Mouse (Mus musculus): ENCODE results near the gene Mcpt8. TPM values are rescaled to one million over a fixed set of nuclear protein-coding genes. Genes with fewer than 3 reads are reported as not detected.
"Not testable (repeated sequence)": the region's sequence is repeated elsewhere in the genome, so short reads cannot be mapped to it uniquely, and the experiment has no call there.

Gene Mcpt8
- total RNA-seq (2021): not detected
- long read RNA-seq, experiment 1: 0 reads
- long read RNA-seq, experiment 2: 0 reads

- no peak for DNase-seq (ENCODE audit: low spot score in 2 of 2)
These were observed at the start of gene Mcpt8 for GRCm38 (mm10) chr14:56085167-56085566. TSS of gene Mcpt8 (minus strand) at chr14:56085273.

GRCm38 (mm10) chr14:56133675-56134074 is 48.6 kb upstream of the Mcpt8 start:
- DNase-seq (ENCODE audit: low spot score in 2 of 2): not testable (repeated sequence)

GRCm38 (mm10) chr14:56132508-56132907 is 47.4 kb upstream of the Mcpt8 start, which contains the start of gene Gzmd:
TSS of gene Gzmd (minus strand) at chr14:56132608.
- DNase-seq (ENCODE audit: low spot score in 2 of 2): not testable (repeated sequence)

GRCm38 (mm10) chr14:56128341-56128740 is 43.3 kb upstream of the Mcpt8 start:
- no peak for DNase-seq (ENCODE audit: low spot score in 2 of 2)

GRCm38 (mm10) chr14:56123516-56123915 is 38.4 kb upstream of the Mcpt8 start:
- DNase-seq (ENCODE audit: low spot score in 2 of 2): no peak

- no peak for DNase-seq (ENCODE audit: low spot score in 2 of 2)
These were observed 35.5 kb upstream of the Mcpt8 start, which contains the start of gene Gzme for GRCm38 (mm10) chr14:56120525-56120924. TSS of gene Gzme (minus strand) at chr14:56120625.

GRCm38 (mm10) chr14:56115531-56116310 is 30.6 kb upstream of the Mcpt8 start:
- not testable (repeated sequence) for DNase-seq (ENCODE audit: low spot score in 2 of 2)

GRCm38 (mm10) chr14:56105447-56106180 is 20.5 kb upstream of the Mcpt8 start:
- DNase-seq (ENCODE audit: low spot score in 2 of 2): no peak

- DNase-seq (ENCODE audit: low spot score in 2 of 2): no peak
These were observed 19.9 kb upstream of the Mcpt8 start for GRCm38 (mm10) chr14:56105016-56105415.

- DNase-seq (ENCODE audit: low spot score in 2 of 2): no peak
These were observed 18.4 kb upstream of the Mcpt8 start for GRCm38 (mm10) chr14:56103452-56103851.

- DNase-seq (ENCODE audit: low spot score in 2 of 2): no peak
These were observed 17.3 kb upstream of the Mcpt8 start, which contains the start of gene Ctsg for GRCm38 (mm10) chr14:56102386-56102785. TSS of gene Ctsg (minus strand) at chr14:56102574.

GRCm38 (mm10) chr14:56098940-56099339 is 13.9 kb upstream of the Mcpt8 start:
- no peak for DNase-seq (ENCODE audit: low spot score in 2 of 2)

GRCm38 (mm10) chr14:56097597-56097996 is 12.5 kb upstream of the Mcpt8 start:
- no peak for DNase-seq (ENCODE audit: low spot score in 2 of 2)

GRCm38 (mm10) chr14:56093353-56093752 is 8.3 kb upstream of the Mcpt8 start:
- DNase-seq (ENCODE audit: low spot score in 2 of 2): no peak

- DNase-seq (ENCODE audit: low spot score in 2 of 2): no peak
These were observed 1.6 kb upstream of the Mcpt8 start for GRCm38 (mm10) chr14:56086711-56087110.

- DNase-seq (ENCODE audit: low spot score in 2 of 2): no peak
These were observed 3.1 kb downstream of the Mcpt8 start for GRCm38 (mm10) chr14:56082016-56082415.

- DNase-seq (ENCODE audit: low spot score in 2 of 2): not testable (repeated sequence)
These were observed 22.9 kb downstream of the Mcpt8 start, which contains the start of gene Mcpt4 for GRCm38 (mm10) chr14:56062213-56062612. TSS of gene Mcpt4 (minus strand) at chr14:56062313.

- DNase-seq (ENCODE audit: low spot score in 2 of 2): no peak
These were observed 27.4 kb downstream of the Mcpt8 start for GRCm38 (mm10) chr14:56057722-56058121.

- DNase-seq (ENCODE audit: low spot score in 2 of 2): no peak
These were observed 29.7 kb downstream of the Mcpt8 start for GRCm38 (mm10) chr14:56055408-56055807.

GRCm38 (mm10) chr14:56041792-56042191 is 43.3 kb downstream of the Mcpt8 start, which contains the start of gene Mcpt2:
TSS of gene Mcpt2 (plus strand) at chr14:56042041.
- DNase-seq (ENCODE audit: low spot score in 2 of 2): not testable (repeated sequence)

GRCm38 (mm10) chr14:56034433-56034832 is 50.6 kb downstream of the Mcpt8 start:
- no peak for DNase-seq (ENCODE audit: low spot score in 2 of 2)
